Mouse (Mus musculus): ENCODE measurements around the gene Gadd45g.
"Not testable (repeated sequence)": the region's sequence is repeated elsewhere in the genome, so short reads cannot be mapped to it uniquely, and the experiment has no call there.

The Gadd45g gene

DNA sequence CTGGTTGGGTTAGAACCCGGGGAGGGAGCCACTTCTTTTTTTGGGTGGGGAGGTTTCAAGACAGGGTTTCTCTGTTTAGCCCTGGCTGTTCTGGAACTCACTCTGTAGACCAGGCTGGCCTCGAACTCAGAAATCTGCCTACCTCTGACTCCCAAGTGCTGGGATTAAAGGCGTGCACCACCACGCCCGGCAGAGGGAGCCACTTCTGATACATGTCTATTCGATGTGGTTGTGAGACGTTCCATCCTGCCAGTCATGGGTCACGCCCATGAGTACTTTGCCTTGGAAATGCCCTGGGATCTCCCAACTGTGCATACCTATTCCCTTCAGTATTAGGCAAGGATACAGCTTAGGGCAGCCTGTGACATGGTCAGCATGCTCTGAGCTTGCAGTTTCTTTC is 12.5 kb upstream of the Gadd45g start:
- peak; percentile 78 for DNase-seq (ENCODE audit: low read depth, low spot score)

- no peak for DNase-seq (ENCODE audit: low read depth, low spot score)
Observed at GRCm38 (mm10) chr13:51834520-51834919, 12.0 kb upstream of the Gadd45g start.

GRCm38 (mm10) chr13:51835208-51835607 is 11.3 kb upstream of the Gadd45g start:
- not testable (repeated sequence) for DNase-seq (ENCODE audit: low read depth, low spot score)

DNA sequence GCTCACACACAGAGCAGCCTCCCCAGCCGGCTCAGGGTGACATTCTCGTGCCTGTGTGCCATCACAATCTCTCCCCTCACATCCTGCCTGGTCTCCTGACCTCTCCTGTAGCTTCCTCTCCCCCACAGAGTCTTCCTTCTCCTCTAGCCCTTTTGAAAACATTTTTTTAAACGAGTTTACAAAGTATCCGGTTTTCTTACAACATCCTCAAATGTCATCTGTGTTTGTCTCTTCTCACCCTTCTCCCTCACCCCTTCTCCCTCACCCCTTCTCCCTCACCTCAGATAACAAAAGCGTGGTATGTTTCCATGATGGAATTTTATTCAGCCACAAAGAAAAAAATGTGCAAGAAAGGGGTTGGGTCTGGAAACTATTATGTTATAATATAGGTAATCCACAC is 9.1 kb upstream of the Gadd45g start:
- DNase-seq (ENCODE audit: low read depth, low spot score) = no peak

- peak; percentile 61 for DNase-seq (ENCODE audit: low read depth, low spot score)
Observed at GRCm38 (mm10) chr13:51839250-51840026, 7.0 kb upstream of the Gadd45g start.

- no peak for DNase-seq (ENCODE audit: low read depth, low spot score)
Observed at GRCm38 (mm10) chr13:51840702-51841101, 5.8 kb upstream of the Gadd45g start.

DNA sequence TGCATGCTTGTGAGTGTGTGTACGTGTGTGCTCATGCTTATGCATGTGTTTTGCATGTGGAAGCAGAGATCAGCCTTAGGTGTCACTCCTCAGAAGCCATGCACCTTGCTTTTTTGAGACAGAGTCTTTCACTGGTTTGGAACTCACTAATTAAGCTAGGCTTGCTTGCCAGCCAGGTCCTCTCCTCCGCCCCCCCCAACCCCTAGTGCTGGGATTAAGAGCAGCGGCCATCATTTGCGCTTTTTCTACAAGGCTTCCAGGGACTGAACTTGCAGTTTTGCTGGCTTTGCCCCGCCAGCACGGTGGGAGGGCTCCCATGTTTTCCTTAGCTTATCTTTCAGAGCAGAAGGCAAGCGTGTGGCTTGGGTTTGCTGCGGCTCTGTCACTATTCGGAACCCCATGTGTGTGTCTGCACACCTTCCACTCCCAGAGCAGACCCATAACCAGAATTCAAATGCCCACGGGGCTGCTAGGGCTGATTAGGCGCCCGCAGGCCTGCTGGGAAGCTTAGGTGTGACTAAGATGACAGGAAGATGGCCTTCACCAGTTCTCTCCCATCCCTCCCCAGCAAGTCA is 4.8 kb upstream of the Gadd45g start:
- DNase-seq (ENCODE audit: low read depth, low spot score) = no peak

GRCm38 (mm10) chr13:51842191-51842590 is 4.3 kb upstream of the Gadd45g start:
- no peak for DNase-seq (ENCODE audit: low read depth, low spot score)

GRCm38 (mm10) chr13:51842773-51843172 is 3.7 kb upstream of the Gadd45g start:
- DNase-seq (ENCODE audit: low read depth, low spot score) = no peak

DNA sequence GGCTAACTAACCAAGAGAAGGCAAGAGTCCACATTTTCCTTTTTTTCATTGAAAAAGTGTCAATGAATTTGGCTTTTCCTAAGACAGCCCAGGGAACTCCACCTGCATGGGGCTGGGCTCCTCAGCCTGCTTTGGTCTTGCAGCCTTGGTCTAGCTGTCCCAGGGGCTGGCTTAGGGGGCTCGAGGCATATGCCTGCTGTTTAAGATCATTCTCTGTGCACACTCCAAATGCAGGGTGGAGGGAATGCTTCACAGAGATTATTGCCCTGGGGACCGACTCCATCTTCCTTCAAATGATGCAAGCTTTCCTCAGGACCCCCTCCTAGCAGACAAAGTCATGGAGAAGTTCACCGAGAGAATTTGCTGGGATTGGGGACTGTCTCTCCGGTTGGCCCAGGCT is 3.2 kb upstream of the Gadd45g start:
- DNase-seq (ENCODE audit: low read depth, low spot score) = no peak

GRCm38 (mm10) chr13:51844118-51844517 is 2.4 kb upstream of the Gadd45g start:
- no peak for DNase-seq (ENCODE audit: low read depth, low spot score)

DNA sequence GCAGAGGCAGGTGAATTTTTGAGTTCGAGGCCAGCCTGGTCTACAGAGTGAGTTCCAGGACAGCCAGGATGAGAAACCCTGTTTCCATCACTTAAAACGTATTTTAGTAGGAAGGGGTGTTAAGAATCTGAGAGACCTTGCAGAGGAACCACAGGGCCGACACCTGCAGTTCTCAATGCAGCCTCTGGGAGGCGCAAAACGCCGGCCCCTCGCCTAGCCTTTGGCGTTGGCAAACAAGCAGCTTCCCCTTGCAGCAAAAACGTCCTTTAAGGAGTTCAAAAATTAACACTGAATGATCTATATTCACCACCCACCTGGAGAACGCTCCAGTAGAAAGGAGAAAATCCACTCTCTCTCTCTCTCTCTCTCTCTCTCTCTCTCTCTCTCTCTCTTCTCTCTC is 1.8 kb upstream of the Gadd45g start:
- DNase-seq (ENCODE audit: low read depth, low spot score) = peak; percentile 76

GRCm38 (mm10) chr13:51845072-51845471 is 1.4 kb upstream of the Gadd45g start:
- no peak for DNase-seq (ENCODE audit: low read depth, low spot score)

DNA sequence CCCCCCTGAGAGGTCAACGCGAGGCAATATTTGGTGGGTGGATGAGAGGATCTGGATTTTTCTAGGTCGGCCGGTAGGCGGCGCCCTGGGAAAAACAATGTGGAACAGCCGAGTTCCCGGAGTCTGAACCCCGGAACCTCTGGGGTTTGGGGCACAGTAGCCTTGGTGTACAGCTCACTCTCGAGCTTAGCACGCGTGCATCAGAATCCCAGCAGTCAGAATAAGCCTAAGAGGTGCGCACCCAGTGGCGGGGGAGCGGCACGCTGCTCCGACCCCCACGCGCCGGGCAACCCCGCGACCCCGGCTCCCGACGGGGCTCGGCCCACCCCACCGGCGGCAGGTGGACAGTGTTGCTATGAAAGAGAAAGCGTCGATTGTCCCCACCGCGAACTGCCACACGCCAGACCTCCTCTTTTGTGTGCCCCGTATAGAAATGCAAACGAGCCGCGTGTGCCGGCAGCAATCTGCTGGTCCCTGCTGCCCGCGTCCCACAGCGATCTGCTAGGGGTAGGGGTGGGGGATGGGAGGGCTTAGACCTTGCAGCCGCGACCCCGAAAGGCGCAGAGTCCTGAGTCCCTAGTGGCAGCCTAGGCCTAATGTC is 787 bp upstream of the Gadd45g start:
- DNase-seq (ENCODE audit: low read depth, low spot score) = peak; percentile 93

GRCm38 (mm10) chr13:51846868-51847793 is 653 bp downstream of the Gadd45g start:
- DNase-seq (ENCODE audit: low read depth, low spot score) = peak; percentile 72

DNA sequence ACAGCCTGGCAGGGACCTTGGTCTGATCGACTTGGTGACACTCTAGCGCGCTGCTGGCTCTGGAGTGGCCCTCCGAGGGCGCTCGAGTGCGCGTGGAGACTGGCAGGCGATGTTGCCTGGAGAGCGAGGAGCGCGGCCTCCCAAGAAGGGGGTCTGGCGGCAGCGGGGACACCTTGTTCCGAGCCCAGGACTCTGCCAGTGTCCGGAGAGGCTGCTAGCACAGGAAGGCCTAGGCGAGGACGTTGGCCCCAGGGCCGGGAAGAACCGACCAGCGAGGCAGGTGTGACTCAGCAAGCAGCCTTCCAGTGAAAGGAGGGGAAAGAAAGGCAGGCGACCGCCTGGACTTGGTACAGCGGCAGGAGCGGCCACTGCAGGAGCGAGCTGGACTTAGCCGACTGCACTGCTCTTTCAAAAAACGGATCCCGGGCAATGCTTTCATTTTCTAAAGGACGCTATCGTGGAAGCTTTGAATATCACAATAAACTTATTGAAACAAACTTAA is 1.6 kb downstream of the Gadd45g start:
- DNase-seq (ENCODE audit: low read depth, low spot score) = peak; percentile 65

DNA sequence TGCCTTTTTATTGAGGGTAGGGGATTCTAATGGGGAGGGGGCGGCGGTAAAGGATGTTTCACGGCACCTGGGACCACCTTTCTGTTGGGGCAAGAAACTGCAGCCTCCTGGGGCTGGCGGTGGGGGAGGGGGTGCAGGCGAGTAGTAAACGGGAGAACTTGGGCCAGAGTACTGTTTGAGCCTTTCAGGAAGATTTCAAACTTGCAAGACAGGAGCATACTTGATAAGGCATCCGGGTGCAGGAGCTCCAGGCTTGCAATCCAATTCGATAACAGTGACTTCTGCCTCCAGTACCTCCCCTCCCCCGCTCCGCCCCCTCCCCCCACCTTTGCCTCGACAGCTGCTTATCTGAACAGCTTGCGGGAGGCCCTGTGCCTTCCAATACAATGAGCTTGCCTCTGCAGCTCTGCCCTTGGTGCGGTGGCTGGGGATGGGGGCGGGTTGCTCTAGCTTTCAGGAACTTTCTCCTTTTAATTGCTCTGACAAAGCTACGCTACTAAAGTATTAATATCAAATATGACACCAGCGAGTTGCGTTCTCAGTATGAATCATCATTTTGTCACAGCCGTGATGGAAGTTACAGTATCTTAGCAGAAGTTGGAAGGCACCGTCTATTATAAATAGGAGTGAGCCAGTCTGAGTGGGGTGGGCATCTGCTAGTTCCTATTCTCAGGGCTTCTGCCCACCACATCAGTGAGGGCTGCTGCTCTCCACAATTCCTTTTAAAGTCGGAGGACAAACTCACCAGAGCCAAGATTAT is 2.2 kb downstream of the Gadd45g start:
- peak; percentile 56 for DNase-seq (ENCODE audit: low read depth, low spot score)

DNA sequence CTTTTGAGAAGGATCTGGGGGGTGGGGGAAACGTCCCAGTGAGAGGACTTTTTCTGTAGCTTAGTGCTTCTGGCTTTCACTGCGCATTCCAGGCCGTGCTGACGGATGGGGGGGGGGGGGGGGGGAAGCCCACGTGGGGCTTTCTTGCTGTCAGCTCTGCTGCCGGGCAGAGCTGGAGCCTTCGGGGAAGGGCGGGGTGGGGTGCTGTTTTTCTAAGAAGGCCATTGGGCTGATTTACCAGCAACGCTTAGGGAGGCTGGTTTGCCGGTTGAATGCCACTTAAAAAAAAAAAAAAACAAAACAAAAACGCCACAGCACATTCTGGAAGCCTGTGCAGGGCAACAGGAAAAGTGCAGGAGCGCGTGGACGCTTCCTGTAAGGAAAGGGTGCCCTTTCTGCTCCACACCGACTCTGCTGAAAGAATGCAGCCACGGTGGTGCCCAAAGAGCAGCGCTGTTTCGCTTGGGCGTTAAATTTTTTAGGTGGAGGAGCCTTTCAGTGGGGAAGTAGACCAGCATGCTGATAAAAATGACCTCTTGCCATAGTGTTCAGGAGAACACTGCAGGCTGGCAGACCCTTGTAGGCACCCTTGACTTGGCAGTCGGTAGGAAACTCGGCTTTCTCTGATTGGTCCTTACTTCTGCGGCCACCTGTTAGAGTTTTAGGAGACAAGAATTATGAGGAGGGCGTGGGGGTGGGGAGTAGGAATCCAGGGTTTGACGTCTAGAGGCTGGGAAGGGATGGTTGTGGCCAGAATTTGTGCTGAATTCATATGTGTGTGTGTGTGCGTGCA is 3.0 kb downstream of the Gadd45g start:
- DNase-seq (ENCODE audit: low read depth, low spot score) = peak; percentile 59

DNA sequence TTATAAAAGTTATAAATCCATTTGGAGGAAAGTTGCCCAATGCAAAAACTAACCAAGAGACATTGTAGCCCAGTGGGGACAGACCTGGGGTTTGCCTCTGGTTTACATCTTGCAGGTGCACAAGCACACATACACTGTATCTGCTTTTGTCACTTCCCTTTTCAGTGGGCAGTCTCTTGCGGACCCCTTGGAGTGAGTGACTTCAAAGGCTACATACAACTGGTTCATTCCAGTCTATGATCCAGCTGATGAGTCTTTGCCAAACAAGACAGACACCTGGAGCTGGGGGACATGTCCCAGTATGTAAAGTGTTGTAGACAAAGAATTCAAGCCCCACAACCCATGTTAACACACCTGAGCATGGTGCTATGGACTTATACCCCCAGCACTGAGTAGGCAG is 4.1 kb downstream of the Gadd45g start:
- DNase-seq (ENCODE audit: low read depth, low spot score) = no peak

GRCm38 (mm10) chr13:51852560-51853190 is 6.2 kb downstream of the Gadd45g start:
- DNase-seq (ENCODE audit: low read depth, low spot score) = no peak

Data from ZHBTc4 (cell line).